Mouse (Mus musculus) left cerebral cortex, adult 6 months (tissue): Measurements from ENCODE around the gene Gm14406. TPM values are rescaled to one million over a fixed set of nuclear protein-coding genes. Genes with fewer than 3 reads are reported as not detected.

ENCODE experiments used
- long read RNA-seq, 2 experiments: library from polyadenylated mRNA; unstranded; transcript quantifications; one replicate each; pipeline ENCODE4 v2.0.0; 2019 to 2020
- polyA plus RNA-seq: library from polyadenylated mRNA; unstranded; fragments of <200 nt; fragmentation: Nextera tagmentation; gene quantifications from 2 replicates; pipeline ENCODE4 v1.2.3, GENCODE M21; 2021

The Gm14406 gene
- polyA plus RNA-seq: not detected in 2 replicates
- long read RNA-seq, experiment 1, partial matches to known transcripts: 0 of 1 reads
- long read RNA-seq, experiment 1, other reads (novel, unspliced or antisense): 1 of 1 reads
- long read RNA-seq, experiment 2: 0 reads

GRCm38 (mm10) chr2:177577998-177578397, at the start of gene Gm14406:
Gm14406 (minus strand) TSS chr2:177578210.

Other genes starting within 250 kb of the Gm14406 start
- 11.3 and 16.2 TPM in 2 replicates for gene Gm14418, start 179.9 kb downstream of the Gm14406 start, polyA plus RNA-seq
- 7.3 and 9.7 TPM in 2 replicates for gene Zfp970, start 113.5 kb downstream of the Gm14406 start, polyA plus RNA-seq
- gene Gm14403, start 80.0 kb downstream of the Gm14406 start, polyA plus RNA-seq: 7.9 and 9.6 TPM in 2 replicates
- gene Gm14322, start 181.1 kb upstream of the Gm14406 start, polyA plus RNA-seq: 8.7 and 9.6 TPM in 2 replicates